Comparison of ENCODE assay signal across 8 mouse cellular contexts in genomic region chr10:37138778-37139442, GRCm38 (mm10). TPM values are rescaled to one million over a fixed set of nuclear protein-coding genes. Genes with fewer than 3 reads are reported as not detected.
A peak's percentile ranks its signal among the peaks of the same experiment; 100 is the strongest.
DNase-seq lines count a peak whose midpoint lies in the region; ATAC-seq and TF ChIP-seq lines count a peak whose summit lies in the region.

Gene Marcks, minus strand, starts transcription at chr10:37138920.

- peak; percentile 61 for DNase-seq in WW6 (ENCODE audit: low read depth, low spot score)
- DNase-seq in cerebellum, postnatal 4 days (ENCODE audit: low spot score in 2 of 2) = peak; percentile 68 to 92
- DNase-seq in gastrocnemius, adult 8-10 months (ENCODE audit: low spot score in 2 of 2) = peak; percentile 70 to 77
- peak; percentile 98 for DNase-seq in hindbrain, postnatal 0 days (ENCODE audit: low spot score)
- peak; percentile 71 to 87 for DNase-seq in left cerebral cortex, adult 18-20 months (ENCODE audit: low spot score in 2 of 2)
- peak; percentile 89 to 94 for DNase-seq in lung, postnatal 4 days
- DNase-seq in retina, postnatal 7 days (ENCODE audit: low read depth, low spot score) = peak; percentile 81
- peak; percentile 71 to 82 for DNase-seq in urinary bladder, adult 18-20 months (ENCODE audit: low spot score in 2 of 2)

- no peak for TF ChIP-seq CTCF in hindbrain, postnatal 0 days (IDR thresholded peaks at IDR 0.05; ENCODE audit: low read depth)

- peak within 1 kb of the TSS; percentile 100 for H3K27ac ChIP-seq in hindbrain, postnatal 0 days

- WGBS in hindbrain, postnatal 0 days = 3% methylated on average over 39 of the region's 39 CpGs

- H3K27me3 ChIP-seq in hindbrain, postnatal 0 days (ENCODE audit: insufficient read depth, low read length) = no peaks in the 10 kb centered on the region

- H3K36me3 ChIP-seq in hindbrain, postnatal 0 days (ENCODE audit: insufficient read depth, low read length) = 0 out of 2 replicates have a peak, but pooled peaks cover 4% of the 10 kb centered on the region

- H3K9me3 ChIP-seq in hindbrain, postnatal 0 days (ENCODE audit: low read length) = no peaks in the 10 kb centered on the region

- peak within 1 kb of the TSS; percentile 98 for H3K9ac ChIP-seq in hindbrain, postnatal 0 days (replicated peaks; ENCODE audit: low read length)

- peak; percentile 72 for ATAC-seq in hindbrain, postnatal 0 days

- H3K4me2 ChIP-seq in hindbrain, postnatal 0 days (ENCODE audit: low read depth, low read length) = peak within 1 kb of the TSS; percentile 80

- H3K4me1 ChIP-seq in hindbrain, postnatal 0 days (ENCODE audit: insufficient read depth, low read length) = peaks cover 5% of the 10 kb centered on the region; the same call in 1 of the 2 replicates

- H3K4me3 ChIP-seq in hindbrain, postnatal 0 days (ENCODE audit: low read length) = peak within 1 kb of the TSS; percentile 94

RNA-seq across cellular contexts. Expression of gene Marcks, which starts in this region (rescaled TPM):
- total RNA-seq in gastrocnemius, adult 8-10 months (2022) = 10 to 100 TPM; 10.4 to 17.4 (median 11.5) TPM
- total RNA-seq in hindbrain, postnatal 0 days (2014; rRNA removed) = 341 and 395 TPM in 2 replicates
- 242 and 270 TPM in 2 replicates for polyA plus RNA-seq in hindbrain, postnatal 0 days (2015; fragmentation: Nextera tagmentation; extraction: Ambion mirVana)
- 100 to 1,000 TPM; 129 to 141 TPM for total RNA-seq in left cerebral cortex, adult 18-20 months (2021)

Comparison
In these comparisons a context has a peak if more than half of its experiments do, and no peak if none do; other contexts are left out.
1. Peak in every context shown above with its lines: DNase-seq, ATAC-seq, H3K4me3 ChIP-seq and H3K27ac ChIP-seq.
2. RNA of gene Marcks (total RNA-seq): 341 to 395 TPM in hindbrain, postnatal 0 days and 129 to 141 TPM in left cerebral cortex, adult 18-20 months; 10.4 to 17.4 TPM in gastrocnemius, adult 8-10 months; every median in the first group is over 4 times any median in the second.